Mouse (Mus musculus) spleen, postnatal 36 days (tissue): ENCODE results near the gene Nagk.
A peak's percentile ranks its signal among the peaks of the same experiment; 100 is the strongest.
"Not testable (repeated sequence)": the region's sequence is repeated elsewhere in the genome, so short reads cannot be mapped to it uniquely, and the experiment has no call there.

Experiments
- DNase-seq, 2 experiments: peaks; one replicate each; pipeline ENCODE4 v3.0.0; 2022; ENCODE audit warnings: low spot score in 2 of 2, mixed read lengths in 1 of 2

Nagk gene

GRCm38 (mm10) chr6:83815801-83816200 is 21.0 kb downstream of the Nagk start:
- no peak for DNase-seq

GRCm38 (mm10) chr6:83818996-83819395 is 24.2 kb downstream of the Nagk start:
- no peak for DNase-seq

GRCm38 (mm10) chr6:83820727-83821515 is 26.1 kb downstream of the Nagk start:
- no peak for DNase-seq

- no peak for DNase-seq
Measured at GRCm38 (mm10) chr6:83821856-83822255, 27.1 kb downstream of the Nagk start.

- DNase-seq: peak; percentile 56 to 68
Measured at GRCm38 (mm10) chr6:83830941-83831605, 36.3 kb downstream of the Nagk start.

- DNase-seq: peak; percentile 97 to 99
Measured at GRCm38 (mm10) chr6:83831606-83832123, 36.9 kb downstream of the Nagk start, which contains the start of gene Paip2b. Paip2b (minus strand) TSS chr6:83831741.

- DNase-seq: not testable (repeated sequence)
Measured at GRCm38 (mm10) chr6:83832393-83832792, 37.6 kb downstream of the Nagk start.

GRCm38 (mm10) chr6:83836826-83837225 is 42.0 kb downstream of the Nagk start:
- no peak for DNase-seq

- DNase-seq: no peak
Measured at GRCm38 (mm10) chr6:83838046-83838445, 43.3 kb downstream of the Nagk start.

GRCm38 (mm10) chr6:83840086-83840485 is 45.3 kb downstream of the Nagk start:
- DNase-seq: no peak

GRCm38 (mm10) chr6:83844913-83845312 is 50.1 kb downstream of the Nagk start:
- no peak for DNase-seq

GRCm38 (mm10) chr6:83846141-83846540 is 51.4 kb downstream of the Nagk start:
- DNase-seq: no peak

- no peak for DNase-seq
Measured at GRCm38 (mm10) chr6:83849446-83849845, 54.7 kb downstream of the Nagk start.
